Mouse (Mus musculus) urinary bladder, postnatal 10 days (tissue): ENCODE measurements around the gene Hcar2.

Experiments used
- DNase-seq: peaks from one replicate; pipeline ENCODE4 v3.0.0; 2022; ENCODE audit warnings: low spot score

The Hcar2 gene

DNA sequence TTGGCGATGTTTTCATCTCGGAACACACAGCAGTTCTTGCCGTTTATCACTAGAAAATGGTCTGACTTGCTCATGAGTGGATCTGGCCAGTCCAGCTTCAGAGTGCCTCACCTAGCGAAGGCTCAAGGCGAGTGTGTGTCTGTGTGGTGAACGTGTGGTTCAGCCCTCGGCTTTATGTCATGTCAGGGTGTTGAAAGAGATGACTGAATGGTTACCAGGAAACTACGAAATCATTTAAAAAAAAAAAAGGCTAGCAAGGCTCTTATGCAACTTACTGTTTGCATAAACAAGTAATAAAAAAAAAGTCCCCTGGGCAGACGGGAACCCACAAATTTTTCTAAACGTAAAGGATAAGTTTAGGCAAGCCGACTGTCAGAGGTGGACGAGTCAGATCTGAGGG, at the start of gene Hcar2:
Gene Hcar2 (minus strand): TSS at position 135 of the 400 bp plus-strand sequence.
- DNase-seq = no peak

DNA sequence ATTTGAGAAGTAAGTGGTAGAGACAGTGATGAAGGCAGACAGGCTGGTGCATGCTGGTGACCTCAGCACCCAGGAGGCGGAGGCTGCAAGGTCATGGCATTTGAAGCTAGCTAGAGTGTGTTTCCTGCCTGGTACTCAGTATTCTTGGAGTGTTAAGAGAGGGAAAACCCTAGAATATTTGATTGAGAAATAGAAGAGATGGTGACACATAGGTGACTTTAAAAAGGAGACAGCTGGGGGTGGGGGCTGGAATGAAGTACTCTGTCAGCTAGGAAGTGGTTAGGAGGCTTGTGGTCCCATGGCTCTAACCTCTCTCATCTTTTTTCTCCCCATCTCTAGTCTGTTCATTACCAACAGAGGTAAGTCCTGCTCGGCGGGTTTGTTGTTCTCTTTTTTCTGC, 49.6 kb upstream of the Hcar2 start:
- DNase-seq = no peak

DNA sequence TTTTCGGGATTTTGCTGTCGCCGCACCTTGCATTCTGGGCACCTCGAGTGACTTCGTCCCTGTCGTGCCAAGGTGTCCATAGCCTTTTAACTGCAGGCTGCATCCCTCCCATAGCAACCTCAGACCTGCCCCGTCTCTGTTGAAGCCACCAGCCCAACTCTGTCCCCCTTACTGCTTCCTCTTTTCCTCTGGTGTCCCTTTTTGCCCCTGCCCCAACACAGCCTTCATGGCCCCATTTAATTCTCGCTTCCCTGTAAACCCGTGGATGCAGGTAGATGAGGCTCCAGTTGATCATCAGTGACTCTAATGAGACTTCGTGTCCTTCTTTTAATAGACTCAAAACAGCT, 42.3 kb upstream of the Hcar2 start:
- DNase-seq = no peak

DNA sequence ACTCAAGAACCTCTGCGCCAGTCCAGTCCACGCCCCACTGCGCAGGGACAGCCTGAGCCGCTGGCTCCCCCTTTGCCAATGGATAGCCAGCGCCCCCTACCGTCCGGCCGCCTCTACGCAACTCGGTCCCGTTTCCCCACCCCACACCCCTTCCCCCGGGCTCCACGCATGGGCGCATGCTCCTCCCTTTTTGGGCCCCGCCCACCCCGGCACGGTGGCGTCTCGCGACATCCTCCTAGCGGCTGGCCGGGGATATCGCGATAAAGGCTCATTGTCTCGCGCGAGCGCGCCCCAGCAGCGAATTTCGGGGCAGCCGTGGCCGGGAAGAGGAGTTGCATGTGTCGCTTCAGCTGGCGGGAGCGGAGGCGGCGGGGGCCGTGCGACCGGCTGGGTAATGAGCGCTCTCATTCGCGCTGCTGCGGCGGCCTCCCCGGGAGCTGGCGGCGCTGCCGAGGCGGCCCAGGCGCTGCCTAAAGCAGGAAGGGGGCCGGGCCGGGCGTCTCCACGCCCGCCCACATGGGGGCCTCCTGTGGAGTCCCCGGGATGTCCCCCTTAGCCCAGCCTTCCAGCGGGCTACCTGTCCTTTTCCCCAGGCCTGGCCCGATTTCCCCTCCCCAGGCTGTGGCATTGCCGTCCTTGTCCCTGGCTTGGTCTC, 41.8 kb upstream of the Hcar2 start, which contains the start of gene Denr:
Gene Denr (plus strand): TSS at position 200 of the 655 bp plus-strand sequence.
- DNase-seq = peak; percentile 100

DNA sequence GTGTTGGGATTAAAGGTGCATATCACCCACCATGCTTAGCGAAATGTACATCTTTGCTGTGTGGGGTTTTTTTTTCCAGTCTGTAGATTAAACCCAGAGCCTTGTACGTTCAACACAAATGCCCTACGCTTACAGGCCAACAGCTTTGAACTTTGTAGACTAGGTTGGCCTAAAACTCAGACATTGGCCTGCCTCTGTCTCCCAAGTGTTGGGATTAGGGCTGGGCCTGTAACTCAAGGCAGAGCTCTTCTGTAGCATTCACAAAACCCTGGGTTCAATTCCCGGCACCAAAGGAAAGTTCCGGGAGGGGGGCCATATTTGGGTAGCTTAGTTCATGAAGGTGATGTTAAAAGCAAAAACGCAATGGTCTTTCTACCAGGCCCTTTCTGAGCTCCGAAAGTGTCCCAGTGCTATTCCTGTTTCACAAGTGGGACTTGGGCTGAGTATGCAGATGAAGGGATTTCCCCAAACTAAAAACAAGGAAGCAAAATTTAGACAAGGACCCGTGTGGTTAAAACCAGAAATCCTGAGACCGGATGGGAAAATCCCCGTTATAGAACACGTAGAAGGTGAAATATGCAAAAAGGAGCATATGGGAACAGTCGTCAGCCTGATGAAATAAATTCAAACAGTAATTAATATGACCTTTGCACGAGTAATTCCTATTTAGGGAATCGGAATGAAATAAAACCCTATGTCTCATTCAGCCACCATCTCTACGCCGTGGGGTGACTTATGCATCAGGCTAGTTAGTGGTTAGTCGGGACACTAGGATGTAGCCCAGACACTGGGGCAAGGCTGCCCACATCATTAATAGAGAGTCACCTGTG, 41.1 kb upstream of the Hcar2 start:
- no peak for DNase-seq

DNA sequence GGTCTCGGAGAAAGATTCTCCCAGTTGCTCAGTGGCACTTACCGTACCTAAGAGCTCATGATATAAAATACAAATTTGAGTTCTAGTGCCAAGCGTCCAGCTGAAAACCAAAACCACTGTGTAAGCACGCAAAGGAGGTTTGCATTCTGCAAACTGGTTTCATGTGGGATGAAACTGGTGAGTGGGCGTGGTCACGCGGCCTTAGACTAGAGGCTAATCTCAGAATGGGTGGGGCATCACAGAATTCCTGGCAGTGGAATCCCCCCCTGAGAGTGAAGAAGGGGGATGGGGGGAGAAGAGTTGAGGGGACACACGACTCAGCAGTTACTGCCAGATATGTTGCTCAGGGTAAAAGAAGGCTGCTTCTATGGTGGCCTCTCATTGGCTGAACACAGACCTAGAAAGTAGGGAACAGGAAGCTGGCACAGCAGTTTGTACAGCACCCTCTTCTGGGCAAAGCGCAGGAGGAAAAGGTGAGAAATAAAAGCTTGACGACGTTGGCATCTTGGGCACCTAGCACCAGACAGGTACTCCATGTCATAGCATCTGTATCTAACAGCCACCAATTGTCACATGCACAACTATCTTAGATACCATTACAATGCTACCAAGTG, 38.9 kb upstream of the Hcar2 start:
- no peak for DNase-seq

DNA sequence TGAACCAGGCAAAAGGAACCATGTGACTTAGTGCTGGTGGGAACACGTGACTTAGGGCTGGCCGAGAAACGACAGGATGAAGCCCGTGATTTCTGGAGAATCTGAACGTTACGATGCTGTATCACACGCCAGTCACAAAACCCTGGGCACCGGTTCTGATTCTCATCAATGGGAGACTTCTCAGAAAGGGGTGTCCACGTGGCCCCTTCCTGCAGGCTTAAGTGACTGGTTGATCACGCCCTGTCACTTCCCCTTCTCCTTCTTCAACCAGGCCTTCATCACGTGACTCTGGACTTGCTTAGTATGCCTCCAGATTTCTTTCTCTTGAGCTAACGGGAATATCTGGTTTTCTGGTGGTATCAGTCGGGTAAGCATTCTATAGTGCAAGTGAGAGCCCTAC, 32.1 kb upstream of the Hcar2 start:
- no peak for DNase-seq

DNA sequence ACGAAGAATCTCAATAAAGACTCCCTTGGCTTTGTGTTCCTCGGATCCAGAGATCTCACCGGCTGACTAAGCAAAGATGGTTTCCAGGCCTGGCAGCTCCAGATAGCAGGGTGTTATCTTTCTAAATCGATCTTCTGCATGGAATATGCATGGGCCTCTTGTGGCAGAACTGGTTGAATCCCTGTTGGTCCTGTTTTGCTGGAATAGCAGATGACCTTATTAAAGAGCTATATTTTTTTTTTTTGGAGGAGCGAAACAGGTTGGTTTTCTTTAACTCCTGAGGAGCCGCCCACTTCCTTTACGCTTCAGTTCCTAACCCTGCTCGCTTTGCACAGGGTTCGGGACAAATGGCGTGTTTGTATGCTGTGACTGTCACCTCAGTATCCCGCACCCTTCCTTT, 31.1 kb upstream of the Hcar2 start:
- DNase-seq = no peak

DNA sequence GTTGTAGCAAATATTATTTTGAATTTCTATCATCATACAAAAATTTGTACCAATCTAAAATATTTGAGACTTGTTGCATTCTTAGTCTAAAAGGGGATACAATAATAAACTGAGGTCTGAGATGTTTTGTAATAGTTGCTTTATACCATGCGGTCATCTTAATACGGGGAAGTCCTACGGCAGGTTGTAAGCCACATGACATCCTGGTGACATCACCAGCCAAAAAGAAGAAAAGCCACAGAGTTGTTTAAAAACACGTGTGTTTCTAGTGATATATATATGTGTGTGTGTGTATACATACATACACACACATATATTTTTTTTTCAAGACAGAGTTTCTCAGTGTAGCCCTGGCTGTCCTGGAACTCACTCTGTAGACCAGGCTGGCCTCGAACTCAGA, 28.2 kb upstream of the Hcar2 start:
- no peak for DNase-seq

DNA sequence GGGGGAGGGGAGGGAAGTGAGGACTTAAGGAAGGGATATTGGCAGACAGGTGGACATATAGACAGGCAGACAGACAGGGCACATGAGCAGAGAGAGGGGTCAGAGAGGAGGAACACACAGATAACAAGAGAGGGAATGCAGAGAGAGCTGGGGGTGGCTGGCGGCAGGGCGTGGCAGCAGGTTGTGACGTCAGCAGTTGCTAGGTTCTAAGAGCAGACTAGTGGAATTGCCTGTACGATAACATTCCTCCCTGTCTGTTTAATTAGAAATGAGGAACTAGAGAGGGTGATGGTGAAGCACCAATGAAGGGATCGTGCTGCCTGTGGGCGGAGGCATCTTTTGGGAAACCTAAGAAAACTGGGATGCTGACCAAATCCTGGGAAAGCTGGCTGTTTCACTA, 26.4 kb upstream of the Hcar2 start:
- no peak for DNase-seq

DNA sequence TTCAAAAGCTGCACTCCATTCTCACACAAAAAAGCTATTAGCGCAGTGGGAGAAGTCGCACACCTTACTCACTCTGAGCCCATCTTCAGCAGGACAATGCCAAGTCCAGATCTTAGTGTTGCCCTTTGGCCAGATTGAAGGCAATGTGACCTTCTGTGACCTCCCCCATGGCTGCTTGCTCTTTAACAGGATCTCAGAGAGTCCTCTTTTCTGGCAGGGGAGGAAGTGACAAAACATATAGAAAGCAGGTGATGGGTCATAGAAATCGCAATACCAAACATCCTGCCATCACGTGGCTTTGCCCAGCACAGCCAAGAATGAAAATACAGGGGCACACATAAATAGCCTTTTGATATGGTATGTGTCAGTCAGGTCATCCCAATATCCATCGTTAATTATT, 25.7 kb upstream of the Hcar2 start:
- DNase-seq = no peak

DNA sequence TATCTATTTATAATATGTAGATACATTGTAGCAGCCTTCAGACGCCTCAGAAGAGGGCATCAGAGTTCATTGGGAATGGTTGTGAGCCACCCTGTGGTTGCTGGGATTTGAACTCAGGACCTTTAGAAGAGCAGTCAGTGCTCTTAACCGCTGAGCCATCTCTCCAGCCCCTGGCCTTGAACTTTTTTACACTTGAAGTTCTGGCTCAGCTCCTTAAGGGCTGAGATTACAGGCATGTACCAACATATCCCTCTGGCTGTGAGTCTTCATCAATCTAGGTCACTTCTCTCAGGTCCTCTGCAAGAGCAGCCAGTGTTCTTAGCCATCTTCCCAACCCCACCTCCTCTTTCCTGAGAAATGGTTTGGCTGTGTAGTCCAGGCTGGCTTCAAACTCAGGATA, 25.0 kb upstream of the Hcar2 start:
- no peak for DNase-seq

DNA sequence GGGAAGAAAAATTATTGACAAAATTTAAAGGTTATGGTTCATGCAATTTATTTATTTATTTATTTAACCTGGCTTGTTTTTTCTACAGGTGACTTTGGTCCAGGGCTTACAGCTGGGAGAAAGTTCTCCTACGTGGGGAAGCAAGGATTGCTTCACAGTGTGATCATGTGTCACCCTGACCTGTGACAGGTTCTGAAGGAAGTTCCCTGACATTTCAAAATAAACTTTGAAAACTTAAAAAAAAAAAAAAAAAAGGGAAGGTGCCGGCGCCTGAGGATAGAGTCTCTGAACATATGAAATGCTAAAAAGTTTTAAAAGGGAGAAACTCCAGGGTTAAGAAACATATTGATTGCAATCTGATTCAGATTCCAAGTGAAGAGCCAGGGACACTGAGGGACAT, 21.1 kb upstream of the Hcar2 start:
- DNase-seq = no peak

DNA sequence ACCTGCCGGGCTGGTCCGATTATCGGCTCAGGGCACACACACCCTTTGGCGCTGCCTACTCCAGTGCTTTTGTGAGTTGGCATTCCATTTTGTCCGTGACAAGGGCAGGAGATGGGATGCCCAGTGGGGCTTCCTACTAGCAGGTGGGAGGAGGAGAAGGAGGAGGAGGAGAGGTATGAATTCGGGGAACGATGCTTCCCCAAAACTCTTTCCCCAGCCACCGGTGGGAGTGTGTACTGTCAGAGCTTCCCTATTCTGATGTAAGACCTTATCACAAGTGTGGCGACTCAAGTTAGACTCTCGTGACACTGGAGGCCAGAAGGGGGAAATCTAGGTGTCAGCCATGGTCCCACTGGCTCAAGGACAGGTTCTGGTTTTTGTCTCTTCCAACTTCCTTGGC, 19.0 kb upstream of the Hcar2 start:
- no peak for DNase-seq

DNA sequence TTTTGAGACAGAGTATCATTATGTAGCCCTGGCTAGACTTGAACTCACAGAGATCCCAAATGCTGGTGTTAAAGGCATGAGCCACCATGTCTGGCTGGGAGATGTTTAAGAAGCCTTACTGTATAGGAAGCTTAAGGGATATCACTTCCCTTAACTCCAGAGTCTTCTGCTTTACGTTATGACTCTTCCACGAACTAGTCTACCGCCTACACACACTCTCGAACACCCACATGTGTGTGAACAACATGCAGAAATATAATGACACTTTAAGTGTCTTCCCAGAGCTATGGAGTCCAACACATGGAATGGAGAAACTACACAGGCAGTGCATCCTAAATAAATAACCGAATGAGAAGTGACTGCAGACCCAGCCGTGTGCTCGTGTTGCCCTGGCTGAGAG, 18.6 kb upstream of the Hcar2 start:
- DNase-seq = no peak

DNA sequence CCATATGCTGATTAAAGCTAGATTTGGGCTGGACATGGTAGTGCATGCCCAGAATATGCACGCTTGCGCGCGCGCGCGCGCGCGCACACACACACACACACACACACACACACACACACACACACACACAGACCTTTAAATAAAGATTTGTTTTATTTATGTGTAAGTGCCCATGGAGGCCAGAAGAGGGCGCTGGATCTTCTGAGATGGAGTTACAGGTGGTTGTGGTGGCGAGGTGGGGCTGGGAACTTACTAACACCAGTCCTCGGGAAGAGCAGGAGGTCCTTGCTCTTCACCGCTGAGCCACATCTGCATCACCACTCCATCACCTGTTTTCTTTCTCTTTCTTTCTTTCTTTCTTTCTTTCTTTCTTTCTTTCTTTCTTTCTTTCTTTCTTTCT, 15.5 kb upstream of the Hcar2 start:
- DNase-seq = no peak

DNA sequence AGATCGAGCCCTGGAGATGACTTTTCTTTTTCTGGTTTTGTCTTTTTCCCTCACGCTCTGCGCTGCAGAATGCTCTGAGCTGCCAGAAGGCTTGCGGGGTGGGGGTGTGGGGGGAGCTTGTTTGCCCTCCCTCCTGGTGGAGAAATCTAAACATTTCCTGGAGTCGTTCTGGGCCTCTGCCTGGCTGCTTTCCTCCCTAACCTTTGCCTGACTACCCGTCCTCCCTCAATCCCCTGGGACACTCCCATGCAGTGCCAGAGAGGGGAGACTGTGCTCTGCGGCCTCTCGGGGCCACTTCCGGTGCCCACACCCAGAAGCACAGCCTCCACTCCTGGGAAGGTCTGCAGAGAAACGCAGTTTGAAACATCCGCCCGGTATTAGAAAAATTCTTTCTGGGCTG, 14.6 kb upstream of the Hcar2 start, which contains the start of gene Hcar1:
Gene Hcar1 (minus strand): TSS at position 93 of the 400 bp plus-strand sequence.
- no peak for DNase-seq

DNA sequence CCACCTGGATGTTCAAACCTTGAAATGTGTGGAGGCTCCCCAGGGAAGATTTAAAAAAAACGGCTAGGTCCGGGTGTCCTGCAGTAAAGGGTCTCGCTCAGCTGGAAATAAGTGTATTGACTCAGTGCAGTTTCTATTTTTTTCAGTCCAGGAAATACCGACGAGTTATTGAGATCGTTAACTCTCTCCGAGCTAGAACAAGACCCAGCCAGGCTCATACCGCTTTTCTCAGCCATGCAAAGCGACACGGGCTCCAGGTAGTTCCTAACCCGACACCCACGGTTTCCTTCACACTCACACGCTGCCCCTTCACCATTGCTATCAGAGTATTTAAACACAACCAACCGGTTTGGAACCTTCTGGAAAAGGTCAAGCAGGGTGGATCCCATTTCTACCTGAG, 12.8 kb upstream of the Hcar2 start:
- DNase-seq = no peak

DNA sequence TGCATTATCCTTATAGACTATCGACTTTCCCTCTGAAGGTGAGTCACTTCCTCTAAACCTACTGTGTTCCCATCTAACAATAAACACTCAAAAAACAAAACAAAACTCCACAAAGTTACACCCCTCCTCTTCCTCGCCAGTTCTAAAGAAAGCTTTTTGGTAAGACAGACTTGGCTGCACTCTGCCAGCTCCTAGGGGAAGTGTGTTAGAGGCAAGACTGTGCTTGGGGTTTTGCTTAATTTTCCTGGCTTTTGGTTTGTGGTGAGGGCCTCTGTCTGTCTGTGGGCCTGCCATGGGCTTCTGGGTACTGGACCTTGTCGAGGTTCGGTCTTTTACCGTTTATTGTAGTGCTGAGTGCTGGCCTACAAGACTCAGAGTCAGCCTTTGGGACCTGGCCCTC, 8.9 kb upstream of the Hcar2 start:
- no peak for DNase-seq

DNA sequence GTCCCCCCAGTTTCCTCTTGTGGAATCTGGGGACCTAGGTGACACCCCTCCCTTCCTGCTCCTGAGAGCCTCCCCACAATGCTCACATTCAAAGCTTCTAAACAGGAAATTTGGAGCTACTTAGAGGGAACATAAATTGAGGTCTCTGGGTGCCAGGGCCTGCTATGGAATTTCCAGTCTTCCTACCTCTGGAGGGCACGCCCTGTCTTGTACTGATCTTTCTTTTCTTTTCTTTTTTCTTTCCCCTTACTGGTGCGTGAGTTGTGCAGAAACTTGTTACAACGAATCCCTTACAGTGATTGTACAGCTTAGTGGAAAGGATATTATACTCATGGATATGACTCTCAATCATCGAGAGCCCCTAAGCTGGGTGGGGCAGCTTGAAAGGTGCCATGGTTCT, 4.3 kb upstream of the Hcar2 start:
- no peak for DNase-seq

DNA sequence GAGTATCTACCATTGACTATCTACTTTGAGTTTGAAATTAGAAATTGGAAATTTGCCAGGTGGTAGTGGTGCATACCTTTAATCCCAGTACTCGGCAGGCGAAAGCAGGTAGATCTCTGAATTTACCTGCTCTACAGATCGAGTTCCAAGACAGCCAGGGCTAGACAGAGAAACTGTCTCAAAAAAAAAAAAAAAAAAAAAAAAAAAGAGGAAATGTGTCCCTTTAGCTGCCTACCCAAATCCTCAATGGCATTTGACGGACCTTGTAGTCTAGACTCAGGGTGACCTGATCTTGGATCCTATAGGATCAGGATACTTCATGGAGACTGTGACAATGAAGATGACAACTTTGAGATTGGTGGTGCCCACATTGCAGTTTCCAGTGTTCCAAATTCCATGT, 1.2 kb upstream of the Hcar2 start:
- no peak for DNase-seq

DNA sequence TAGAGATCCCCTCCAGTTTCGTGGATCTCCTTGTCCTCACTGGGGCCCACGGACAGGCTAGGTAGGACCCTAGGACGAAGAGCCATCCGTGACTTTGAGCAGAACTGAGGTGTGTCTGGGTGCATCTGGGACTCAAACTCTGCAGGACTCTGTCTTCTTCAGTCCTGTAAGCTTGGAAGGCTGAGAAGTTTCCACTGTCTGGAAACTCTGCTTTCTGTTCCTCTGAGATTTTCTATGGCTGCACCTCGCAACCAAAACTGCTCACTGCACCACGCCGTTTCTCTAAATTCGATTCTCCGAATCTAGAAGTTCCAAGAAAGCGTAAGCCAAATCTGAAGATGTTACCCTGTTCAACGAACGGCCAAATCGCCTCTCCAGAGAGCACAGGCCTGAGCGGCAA, 1.4 kb downstream of the Hcar2 start:
- DNase-seq = no peak
